Mouse (Mus musculus): ENCODE results near the gene Chrm5. TPM values are rescaled to one million over a fixed set of nuclear protein-coding genes. Genes with fewer than 3 reads are reported as not detected.

Gene Chrm5
- 0.25 and 0.26 TPM in 2 replicates for polyA plus RNA-seq (2015; fragmentation: Nextera tagmentation; extraction: Ambion mirVana)

DNA sequence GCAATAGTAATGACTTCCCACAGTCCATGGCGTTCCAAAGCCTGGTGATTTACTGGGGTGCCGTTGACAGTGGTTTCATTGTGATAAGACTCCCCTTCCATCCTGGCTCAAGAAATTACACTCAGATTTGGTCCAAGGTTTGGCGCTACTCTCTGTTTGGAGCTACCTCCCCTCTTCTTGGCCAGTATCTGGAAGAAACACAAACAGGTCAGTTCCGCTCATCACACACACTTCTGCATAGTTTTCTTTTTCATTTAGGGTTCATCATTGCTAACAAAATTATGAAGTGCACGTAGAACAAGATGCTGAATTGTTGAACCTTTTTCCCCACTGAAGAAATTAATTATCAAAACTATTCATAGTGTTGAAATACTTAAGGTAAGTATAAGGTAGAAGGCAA lies at the start of gene Chrm5:
Gene Chrm5 (minus strand): TSS at position 101 of the 400 bp plus-strand sequence.

DNA sequence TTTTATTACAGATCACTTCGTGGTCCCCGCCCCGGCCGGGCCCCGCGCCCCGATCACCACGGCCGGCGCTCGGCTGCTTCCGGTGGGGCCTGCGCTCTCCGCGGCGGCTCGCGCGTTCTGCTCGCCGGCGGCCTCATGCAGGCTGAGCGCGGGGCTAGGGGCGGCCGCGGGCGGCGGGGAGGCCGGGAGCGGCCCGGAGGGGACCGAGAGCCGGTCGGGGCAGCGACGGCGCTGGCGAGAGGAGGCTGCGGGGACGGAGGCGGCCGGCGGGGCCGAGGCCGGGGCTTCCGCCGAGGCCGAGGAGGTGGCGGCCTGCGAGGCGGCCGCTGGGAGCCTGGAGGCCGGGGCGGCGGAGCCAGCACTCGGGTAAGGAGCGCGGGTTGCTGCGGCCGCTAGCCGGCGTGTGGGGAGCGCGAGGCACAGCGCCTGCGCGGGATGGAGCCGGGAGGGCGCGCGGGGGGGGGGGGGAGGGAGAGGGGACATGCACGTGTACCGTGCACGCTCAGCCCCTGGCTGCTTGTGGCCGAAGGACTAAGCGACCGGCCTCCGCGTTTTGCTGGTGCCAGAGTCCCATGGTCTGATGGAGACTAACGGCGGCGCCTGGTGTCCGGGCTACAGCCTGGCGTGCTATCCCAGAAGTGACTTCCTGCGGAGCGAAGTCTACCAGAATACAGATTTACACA lies 12.4 kb upstream of the Chrm5 start, which contains the start of gene Aven:
Gene Aven (plus strand): TSS at position 109 of the 683 bp plus-strand sequence.

GRCm38 (mm10) chr2:112454862-112455564 lies 25.6 kb downstream of the Chrm5 start, which contains the start of gene Emc7:
Gene Emc7 (plus strand): TSS chr2:112454997.

Other genes with a start within 250 kb of the Chrm5 start
- 6.7 and 9.5 TPM in 2 replicates for gene Lpcat4, start 241.3 kb downstream of the Chrm5 start, polyA plus RNA-seq (2015; fragmentation: Nextera tagmentation; extraction: Ambion mirVana)
- gene Nutm1, start 221.5 kb downstream of the Chrm5 start, polyA plus RNA-seq (2015; fragmentation: Nextera tagmentation; extraction: Ambion mirVana): 0.05 TPM in 1 of 2 replicates, not detected in the other
- 337 and 398 TPM in 2 replicates for gene Nop10, start 218.8 kb downstream of the Chrm5 start, polyA plus RNA-seq (2015; fragmentation: Nextera tagmentation; extraction: Ambion mirVana)
- gene Slc12a6, start 214.9 kb downstream of the Chrm5 start, polyA plus RNA-seq (2015; fragmentation: Nextera tagmentation; extraction: Ambion mirVana): 8.2 and 9.0 TPM in 2 replicates
- not detected in 2 replicates for gene Gm21985, start 214.5 kb downstream of the Chrm5 start, polyA plus RNA-seq (2015; fragmentation: Nextera tagmentation; extraction: Ambion mirVana)
- gene Emc4, start 112.7 kb downstream of the Chrm5 start, polyA plus RNA-seq (2015; fragmentation: Nextera tagmentation; extraction: Ambion mirVana): 143 and 157 TPM in 2 replicates
- 24.0 and 25.0 TPM in 2 replicates for gene Katnbl1, start 101.6 kb downstream of the Chrm5 start, polyA plus RNA-seq (2015; fragmentation: Nextera tagmentation; extraction: Ambion mirVana)
- 37.8 and 41.9 TPM in 2 replicates for gene Emc7, start 25.8 kb downstream of the Chrm5 start, polyA plus RNA-seq (2015; fragmentation: Nextera tagmentation; extraction: Ambion mirVana)
- gene Aven, start 12.2 kb upstream of the Chrm5 start, polyA plus RNA-seq (2015; fragmentation: Nextera tagmentation; extraction: Ambion mirVana): 4.7 and 5.5 TPM in 2 replicates

Measured in adrenal gland, postnatal 0 days (tissue).